Comparison of ENCODE assay signal across 12 mouse cellular contexts in genomic region chr11:33204329-33204705, GRCm38 (mm10). TPM values are rescaled to one million over a fixed set of nuclear protein-coding genes. Genes with fewer than 3 reads are reported as not detected.
A peak's percentile ranks its signal among the peaks of the same experiment; 100 is the strongest.
DNase-seq lines count a peak whose midpoint lies in the region; ATAC-seq and TF ChIP-seq lines count a peak whose summit lies in the region.
"Had no signal": no experiment of that assay in that cellular context is flagged by ENCODE, and none has a peak within 500 bp of the region (broad histone marks: within the 10 kb centered on the region; RNA-seq: fewer than 3 reads in every experiment).

No protein-coding gene starts in this region.

- no peak overlapping the region for H3K4me2 ChIP-seq in embryonic facial prominence, embryonic 14.5 days (ENCODE audit: low read depth, low read length)
- peak overlapping the region; percentile 45 for H3K4me2 ChIP-seq in hindbrain, embryonic 16.5 days (ENCODE audit: low read length)
- no peak overlapping the region for H3K4me2 ChIP-seq in stomach, postnatal 0 days (replicated peaks; ENCODE audit: low read depth)

- peaks cover 18% of the 10 kb centered on the region for H3K4me1 ChIP-seq in embryonic facial prominence, embryonic 14.5 days (ENCODE audit: control insufficient read depth, insufficient read depth, low read length)
- peaks cover 9% of the 10 kb centered on the region for H3K4me1 ChIP-seq in hindbrain, embryonic 16.5 days (ENCODE audit: control insufficient read depth, insufficient read depth, low read depth, low read length)
- H3K4me1 ChIP-seq in stomach, postnatal 0 days (replicated peaks; ENCODE audit: control insufficient read depth, insufficient read depth), result peaks cover 2% of the 10 kb centered on the region; the same call in 1 of the 2 replicates

- peak; percentile 19 for DNase-seq in right cerebral cortex, postnatal 4 days
- DNase-seq in right cerebral cortex, postnatal 25 days, result no peak
- no peak for DNase-seq in embryonic facial prominence, embryonic 14.5 days (ENCODE audit: low spot score)
- DNase-seq in stomach, postnatal 0 days (ENCODE audit: low spot score), result no peak
- no peak for DNase-seq in gastrocnemius, adult 2 months
- DNase-seq in thymus, postnatal 10 days (ENCODE audit: low spot score in 2 of 2), result no peak
- DNase-seq in lung, postnatal 25 days (ENCODE audit: low spot score), result no peak
- DNase-seq: lung, postnatal 14 days had no signal

- TF ChIP-seq EP300 in stomach, postnatal 0 days (optimal IDR thresholded peaks at IDR 0.05), result no peak

- H3K4me3 ChIP-seq in embryonic facial prominence, embryonic 14.5 days (ENCODE audit: low read depth, low read length), result no peak overlapping the region
- peak overlapping the region; percentile 43 for H3K4me3 ChIP-seq in hindbrain, embryonic 16.5 days (ENCODE audit: low read length)
- H3K4me3 ChIP-seq in stomach, postnatal 0 days (ENCODE audit: low read depth, low read length), result 0 out of 2 replicates have a peak overlapping the region, but pooled peaks have one; percentile 20
- no peak overlapping the region for H3K4me3 ChIP-seq in gastrocnemius, adult 2 months

- intact Hi-C loops in gastrocnemius, adult 2 months (cut with DNase I), result no loop called here

- no peak overlapping the region for H3K27ac ChIP-seq in embryonic facial prominence, embryonic 14.5 days (replicated peaks; ENCODE audit: low read depth, low read length)
- peak overlapping the region; percentile 21 for H3K27ac ChIP-seq in hindbrain, embryonic 16.5 days (ENCODE audit: low read depth, low read length)
- no peak overlapping the region for H3K27ac ChIP-seq in stomach, postnatal 0 days (replicated peaks)
- no peak overlapping the region for H3K27ac ChIP-seq in gastrocnemius, adult 2 months

- no peak for ATAC-seq in embryonic facial prominence, embryonic 14.5 days (ENCODE audit: low read depth)
- no peak for ATAC-seq in hindbrain, embryonic 16.5 days
- no peak for ATAC-seq in stomach, postnatal 0 days (ENCODE audit: low FRiP score, low TSS enrichment)
- ATAC-seq: Patski had no signal

- no peak for TF ChIP-seq CTCF in stomach, postnatal 0 days (IDR thresholded peaks at IDR 0.05; ENCODE audit: low read depth)
- TF ChIP-seq CTCF in gastrocnemius, adult 2 months (IDR thresholded peaks at IDR 0.05), result no peak

- WGBS in embryonic facial prominence, embryonic 14.5 days, result under 1% methylated on average over 18 of the region's 18 CpGs
- 1% methylated on average over 16 of the region's 18 CpGs for WGBS in hindbrain, embryonic 16.5 days
- whole genome bisulfite sequencing in stomach, postnatal 0 days, result 1% methylated on average over 18 of the region's 18 CpGs

- no peaks in the 10 kb centered on the region for H3K36me3 ChIP-seq in embryonic facial prominence, embryonic 14.5 days (ENCODE audit: control insufficient read depth, insufficient read depth, low read length)
- no peaks in the 10 kb centered on the region for H3K36me3 ChIP-seq in hindbrain, embryonic 16.5 days (ENCODE audit: control insufficient read depth, insufficient read depth, low read length)
- no peaks in the 10 kb centered on the region for H3K36me3 ChIP-seq in stomach, postnatal 0 days (ENCODE audit: control insufficient read depth, insufficient read depth, low read length)

- H3K9ac ChIP-seq in embryonic facial prominence, embryonic 14.5 days (ENCODE audit: low read depth, low read length), result peak overlapping the region; percentile 6; the same call in 1 of the 2 replicates
- peak overlapping the region; percentile 52 for H3K9ac ChIP-seq in hindbrain, embryonic 16.5 days (ENCODE audit: low read depth, low read length)
- no peak overlapping the region for H3K9ac ChIP-seq in stomach, postnatal 0 days (ENCODE audit: low read length)

- no peaks in the 10 kb centered on the region for H3K9me3 ChIP-seq in embryonic facial prominence, embryonic 14.5 days (ENCODE audit: control insufficient read depth, low read length)
- H3K9me3 ChIP-seq in hindbrain, embryonic 16.5 days (ENCODE audit: control insufficient read depth, low read length), result no peaks in the 10 kb centered on the region
- H3K9me3 ChIP-seq in stomach, postnatal 0 days (ENCODE audit: control insufficient read depth, low read length), result no peaks in the 10 kb centered on the region

- H3K27me3 ChIP-seq in embryonic facial prominence, embryonic 14.5 days (replicated peaks; ENCODE audit: control insufficient read depth, insufficient read depth, low read length), result peaks cover 90% of the 10 kb centered on the region
- peaks cover 36% of the 10 kb centered on the region for H3K27me3 ChIP-seq in hindbrain, embryonic 16.5 days (replicated peaks; ENCODE audit: control insufficient read depth, insufficient read depth, low read length)
- H3K27me3 ChIP-seq in stomach, postnatal 0 days (ENCODE audit: control insufficient read depth, insufficient read depth, low read length), result peaks cover 34% of the 10 kb centered on the region

RNA-seq across cellular contexts. Expression of gene Tlx3, which starts 0.9 kb away (rescaled TPM):
- polyA plus RNA-seq in embryonic facial prominence, embryonic 14.5 days (2014; fragmentation: Nextera tagmentation; extraction: Ambion mirVana), result 1.8 and 1.9 TPM in 2 replicates
- polyA plus RNA-seq in hindbrain, embryonic 16.5 days (2015; fragmentation: Nextera tagmentation; extraction: Ambion mirVana), result 9.1 and 11.5 TPM in 2 replicates
- polyA plus RNA-seq in stomach, postnatal 0 days (2015; fragmentation: Nextera tagmentation; extraction: Ambion mirVana), result not detected in 2 replicates
- not detected for total RNA-seq in gastrocnemius, adult 2 months (2021)
- total RNA-seq: layer of hippocampus, postnatal 10 days had no signal
- polyA plus RNA-seq: thymus, postnatal 0 days had no signal

RNA-seq across cellular contexts. Expression of gene Npm1, which starts 41.3 kb away (rescaled TPM):
- 1,018 and 1,100 TPM in 2 replicates for polyA plus RNA-seq in embryonic facial prominence, embryonic 14.5 days (2014; fragmentation: Nextera tagmentation; extraction: Ambion mirVana)
- 351 and 353 TPM in 2 replicates for polyA plus RNA-seq in hindbrain, embryonic 16.5 days (2015; fragmentation: Nextera tagmentation; extraction: Ambion mirVana)
- 343 and 356 TPM in 2 replicates for polyA plus RNA-seq in stomach, postnatal 0 days (2015; fragmentation: Nextera tagmentation; extraction: Ambion mirVana)
- total RNA-seq in gastrocnemius, adult 2 months (2021), result 100 to 1,000 TPM; 129 to 144 TPM

RNA-seq across cellular contexts. Expression of gene Fgf18, which starts 57.1 kb away (rescaled TPM):
- 15.3 and 16.0 TPM in 2 replicates for polyA plus RNA-seq in embryonic facial prominence, embryonic 14.5 days (2014; fragmentation: Nextera tagmentation; extraction: Ambion mirVana)
- 7.2 and 9.0 TPM in 2 replicates for polyA plus RNA-seq in hindbrain, embryonic 16.5 days (2015; fragmentation: Nextera tagmentation; extraction: Ambion mirVana)
- polyA plus RNA-seq in stomach, postnatal 0 days (2015; fragmentation: Nextera tagmentation; extraction: Ambion mirVana), result 1.4 and 2.3 TPM in 2 replicates
- 1 to 10 TPM in 1 of 2 experiments, under 1 TPM in 1; 0.89 to 2.5 TPM for total RNA-seq in gastrocnemius, adult 2 months (2021)

Comparison
In these comparisons a context has a peak if more than half of its experiments do, and no peak if none do; other contexts are left out.
1. H3K4me3 ChIP-seq: peak in hindbrain, embryonic 16.5 days (single experiment) and stomach, postnatal 0 days (single experiment); none in embryonic facial prominence, embryonic 14.5 days (single experiment) and gastrocnemius, adult 2 months (single experiment).